In genomic region chr12:72843973-72844620, GRCm38 (mm10) we compare ENCODE assay signal across 7 mouse cellular contexts.
A peak's percentile ranks its signal among the peaks of the same experiment; 100 is the strongest.
DNase-seq lines count a peak whose midpoint lies in the region; ATAC-seq and TF ChIP-seq lines count a peak whose summit lies in the region.

No protein-coding gene starts in this region.

- H3K4me3 ChIP-seq in embryonic facial prominence, embryonic 10.5 days, result peak overlapping the region; percentile 49
- H3K4me3 ChIP-seq in heart, embryonic 13.5 days, result peak overlapping the region; percentile 40
- H3K4me3 ChIP-seq in kidney, embryonic 16.5 days (ENCODE audit: low read length), result peak overlapping the region; percentile 18
- H3K4me3 ChIP-seq in cerebellum, adult 2 months (replicated peaks; ENCODE audit: insufficient read depth, low read depth, low read length), result no peak overlapping the region

- peak overlapping the region; percentile 88 for H3K27ac ChIP-seq in embryonic facial prominence, embryonic 10.5 days (replicated peaks)
- H3K27ac ChIP-seq in heart, embryonic 13.5 days (replicated peaks), result peak overlapping the region; percentile 63
- no peak overlapping the region for H3K27ac ChIP-seq in kidney, embryonic 16.5 days (ENCODE audit: low read length)
- no peak overlapping the region for H3K27ac ChIP-seq in cerebellum, adult 2 months (ENCODE audit: insufficient read depth, low read length)

- ATAC-seq in heart, embryonic 13.5 days (ENCODE audit: extremely low read depth, insufficient number of reproducible peaks, low FRiP score, low TSS enrichment), result peak; percentile 78
- peak; percentile 88 for ATAC-seq in kidney, embryonic 16.5 days (ENCODE audit: low FRiP score, low TSS enrichment)

- 11% methylated on average over 12 of the region's 12 CpGs for WGBS in embryonic facial prominence, embryonic 10.5 days
- 19% methylated on average over 12 of the region's 12 CpGs for WGBS in heart, embryonic 13.5 days
- 11% methylated on average over 12 of the region's 12 CpGs for WGBS in kidney, embryonic 16.5 days
- WGBS in cerebellum, adult 2 months, result 21% methylated on average over 12 of the region's 12 CpGs

- TF ChIP-seq CTCF in cerebellum, adult 2 months (IDR thresholded peaks at IDR 0.05; ENCODE audit: borderline replicate concordance, insufficient read depth, low read depth, low read length), result no peak

- H3K4me1 ChIP-seq in embryonic facial prominence, embryonic 10.5 days, result peaks cover 26% of the 10 kb centered on the region
- peaks cover 12% of the 10 kb centered on the region for H3K4me1 ChIP-seq in heart, embryonic 13.5 days
- peaks cover 7% of the 10 kb centered on the region for H3K4me1 ChIP-seq in kidney, embryonic 16.5 days (ENCODE audit: insufficient read depth, low read length)
- no peaks in the 10 kb centered on the region for H3K4me1 ChIP-seq in cerebellum, adult 2 months (ENCODE audit: control insufficient read depth, insufficient read depth, low read length)

- peak overlapping the region; percentile 74 for H3K9ac ChIP-seq in heart, embryonic 13.5 days
- H3K9ac ChIP-seq in kidney, embryonic 16.5 days (replicated peaks; ENCODE audit: low read length), result peak overlapping the region; percentile 54

- TF ChIP-seq POLR2A in cerebellum, adult 2 months (IDR thresholded peaks at IDR 0.05; ENCODE audit: borderline replicate concordance, insufficient read depth, low read length), result no peak

- DNase-seq in R1 (ENCODE audit: low read depth, low spot score), result peak; percentile 96
- peak; percentile 82 for DNase-seq in embryonic facial prominence, embryonic 10.5 days (ENCODE audit: low spot score)
- DNase-seq in lung, postnatal 36 days, result peak; percentile 93
- DNase-seq in spleen, adult 12 weeks (ENCODE audit: low spot score), result peak; percentile 61
- DNase-seq in cerebellum, adult 2 months, result no peak

- H3K36me3 ChIP-seq in embryonic facial prominence, embryonic 10.5 days (replicated peaks), result no peaks in the 10 kb centered on the region
- no peaks in the 10 kb centered on the region for H3K36me3 ChIP-seq in heart, embryonic 13.5 days
- H3K36me3 ChIP-seq in kidney, embryonic 16.5 days (ENCODE audit: insufficient read depth, low read length), result no peaks in the 10 kb centered on the region

- peaks cover 43% of the 10 kb centered on the region for H3K27me3 ChIP-seq in embryonic facial prominence, embryonic 10.5 days (replicated peaks; ENCODE audit: low read depth, poor library complexity, severe bottlenecking)
- peaks cover 36% of the 10 kb centered on the region for H3K27me3 ChIP-seq in heart, embryonic 13.5 days (replicated peaks)
- H3K27me3 ChIP-seq in kidney, embryonic 16.5 days (ENCODE audit: insufficient read depth, low read length), result peaks cover 25% of the 10 kb centered on the region
- no peaks in the 10 kb centered on the region; the same call in 1 of the 2 replicates for H3K27me3 ChIP-seq in cerebellum, adult 2 months (ENCODE audit: control insufficient read depth, insufficient read depth, low read length)

- peaks cover 7% of the 10 kb centered on the region; the same call in 1 of the 2 replicates for H3K9me3 ChIP-seq in embryonic facial prominence, embryonic 10.5 days
- H3K9me3 ChIP-seq in heart, embryonic 13.5 days, result no peaks in the 10 kb centered on the region; the same call in 1 of the 2 replicates
- peaks cover 2% of the 10 kb centered on the region; the same call in 1 of the 2 replicates for H3K9me3 ChIP-seq in kidney, embryonic 16.5 days (ENCODE audit: low read length)

- peak overlapping the region; percentile 64 for H3K4me2 ChIP-seq in heart, embryonic 13.5 days
- peak overlapping the region; percentile 49 for H3K4me2 ChIP-seq in kidney, embryonic 16.5 days (replicated peaks; ENCODE audit: low read depth, low read length)

Comparison
In these comparisons a context has a peak if more than half of its experiments do, and no peak if none do; other contexts are left out.
1. DNase-seq: peak in R1 (single experiment), embryonic facial prominence, embryonic 10.5 days (single experiment), lung, postnatal 36 days (single experiment) and spleen, adult 12 weeks (single experiment); none in cerebellum, adult 2 months (0 of 2).
2. H3K27ac ChIP-seq: peak in embryonic facial prominence, embryonic 10.5 days (single experiment) and heart, embryonic 13.5 days (single experiment); none in kidney, embryonic 16.5 days (single experiment) and cerebellum, adult 2 months (single experiment).